Mouse (Mus musculus): ENCODE measurements around the gene Ankrd44. TPM values are rescaled to one million over a fixed set of nuclear protein-coding genes. Genes with fewer than 3 reads are reported as not detected.

Gene Ankrd44
- total RNA-seq, 2 experiments from 2014 or later: 15.9 to 16.9 TPM

DNA sequence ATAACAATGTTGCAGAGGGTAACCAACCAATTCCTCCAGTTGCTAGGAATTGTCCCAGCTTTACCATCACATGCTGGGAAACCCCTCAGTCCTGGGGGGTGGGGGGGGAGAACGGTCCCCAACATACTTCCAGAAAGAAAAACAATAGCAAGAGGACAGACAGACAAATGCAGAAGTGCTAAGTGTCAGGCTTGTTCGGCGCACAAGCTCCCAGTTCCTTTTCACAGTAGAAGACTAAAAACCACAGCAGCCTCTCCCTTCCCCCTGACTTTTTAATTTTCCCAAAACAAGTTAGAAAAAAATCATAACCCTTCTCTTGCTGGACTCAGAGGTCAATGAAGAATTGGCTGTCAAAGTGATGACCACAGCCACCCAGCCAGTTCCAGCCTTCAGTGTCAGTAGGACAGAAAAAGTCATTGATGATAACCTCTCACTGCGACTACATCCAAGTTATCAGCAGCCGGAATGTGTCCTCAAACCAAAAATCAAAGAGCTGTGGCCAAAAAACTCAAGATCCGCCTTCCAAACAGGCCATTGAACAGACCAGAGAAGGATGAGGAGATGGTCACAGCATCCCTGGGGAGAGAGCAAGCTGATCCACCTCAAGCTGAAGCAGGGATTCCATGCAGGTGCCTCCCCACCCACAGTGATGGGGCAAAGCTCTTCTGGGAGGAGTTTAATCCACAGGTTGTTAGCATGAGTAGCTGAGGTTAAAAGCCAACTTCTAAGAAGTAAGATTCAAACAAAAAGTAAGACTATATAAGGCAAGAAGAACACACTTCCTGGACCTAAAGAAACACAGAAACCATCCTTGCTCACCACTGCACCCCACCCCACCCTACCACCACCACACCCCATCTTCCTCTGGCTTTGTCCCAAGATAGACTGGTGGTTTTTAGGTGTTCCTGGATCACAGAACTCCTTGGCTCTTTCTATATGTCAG, 2.5 kb downstream of the Ankrd44 start:
- intact Hi-C loops (cut with DNase I): no loop called here

DNA sequence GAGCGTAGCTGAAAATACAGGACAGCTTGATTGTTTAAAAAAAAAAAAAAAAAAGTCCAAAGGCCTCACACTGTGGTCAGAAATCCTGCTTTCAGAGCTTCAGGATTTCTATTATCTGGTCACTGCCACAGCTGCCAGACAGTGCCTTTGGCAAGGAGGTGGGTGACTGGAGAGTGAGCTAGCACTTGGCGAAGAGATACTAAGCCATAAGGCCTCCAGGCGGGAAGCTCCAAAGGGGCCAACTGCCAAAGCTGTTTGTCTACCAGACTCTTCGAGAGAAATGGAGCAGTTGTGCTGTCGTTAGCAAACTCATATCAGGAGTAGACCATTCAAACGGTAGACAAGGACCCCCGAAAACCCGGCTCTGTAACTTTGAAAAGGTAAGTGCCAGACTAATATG, 3.5 kb downstream of the Ankrd44 start:
- DNase-seq: peak; percentile 27 to 44
- intact Hi-C loops (cut with DNase I): no loop called here

More for the DNA sequence above, 2.5 kb downstream of the Ankrd44 start:
- DNase-seq: no peak

GRCm38 (mm10) chr1:54922025-54922574, 4.1 kb downstream of the Ankrd44 start:
- no peak for DNase-seq
- intact Hi-C loops (cut with DNase I): no loop called here

DNA sequence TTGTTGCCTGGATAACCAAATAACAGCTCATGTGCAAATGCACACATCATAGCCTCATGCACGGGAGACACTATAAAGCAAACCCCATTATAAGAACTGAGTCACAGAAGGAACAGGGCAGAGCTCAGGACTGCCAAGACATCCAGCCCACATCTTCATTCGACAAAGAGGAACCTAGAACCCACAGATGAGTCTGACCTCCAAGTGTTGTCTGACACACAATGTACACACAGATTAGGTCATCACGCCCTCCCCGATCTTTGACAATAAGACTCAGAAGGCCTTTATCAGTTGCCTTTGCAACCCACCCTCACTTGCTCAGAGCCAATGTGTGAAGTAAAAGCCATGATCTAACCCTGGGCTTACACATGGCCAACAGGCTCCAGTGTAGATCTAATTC, 6.1 kb downstream of the Ankrd44 start:
- intact Hi-C loops (cut with DNase I): no loop called here
- DNase-seq: no peak

GRCm38 (mm10) chr1:54916456-54916855, 9.7 kb downstream of the Ankrd44 start:
- intact Hi-C loops (cut with DNase I): no loop called here
- no peak for DNase-seq

GRCm38 (mm10) chr1:54914387-54914786, 11.8 kb downstream of the Ankrd44 start:
- intact Hi-C loops (cut with DNase I): no loop called here
- no peak for DNase-seq

- DNase-seq: no peak
- intact Hi-C loops (cut with DNase I): no loop called here
These were observed 12.8 kb downstream of the Ankrd44 start for GRCm38 (mm10) chr1:54913379-54913873.

DNA sequence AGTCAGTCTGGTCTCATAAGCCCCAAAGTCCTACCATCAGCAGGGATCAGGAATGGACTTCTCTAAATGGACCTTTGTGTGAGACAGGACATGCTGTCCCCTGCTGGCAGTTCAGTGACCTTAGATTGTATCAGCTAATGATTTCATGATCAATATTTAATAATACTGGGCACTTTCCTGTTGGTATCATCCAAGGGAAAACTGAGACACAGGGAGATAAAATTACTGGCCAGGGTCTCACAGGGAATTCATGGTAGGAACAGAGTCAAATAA, 13.2 kb downstream of the Ankrd44 start:
- intact Hi-C loops (cut with DNase I): no loop called here
- DNase-seq: no peak

DNA sequence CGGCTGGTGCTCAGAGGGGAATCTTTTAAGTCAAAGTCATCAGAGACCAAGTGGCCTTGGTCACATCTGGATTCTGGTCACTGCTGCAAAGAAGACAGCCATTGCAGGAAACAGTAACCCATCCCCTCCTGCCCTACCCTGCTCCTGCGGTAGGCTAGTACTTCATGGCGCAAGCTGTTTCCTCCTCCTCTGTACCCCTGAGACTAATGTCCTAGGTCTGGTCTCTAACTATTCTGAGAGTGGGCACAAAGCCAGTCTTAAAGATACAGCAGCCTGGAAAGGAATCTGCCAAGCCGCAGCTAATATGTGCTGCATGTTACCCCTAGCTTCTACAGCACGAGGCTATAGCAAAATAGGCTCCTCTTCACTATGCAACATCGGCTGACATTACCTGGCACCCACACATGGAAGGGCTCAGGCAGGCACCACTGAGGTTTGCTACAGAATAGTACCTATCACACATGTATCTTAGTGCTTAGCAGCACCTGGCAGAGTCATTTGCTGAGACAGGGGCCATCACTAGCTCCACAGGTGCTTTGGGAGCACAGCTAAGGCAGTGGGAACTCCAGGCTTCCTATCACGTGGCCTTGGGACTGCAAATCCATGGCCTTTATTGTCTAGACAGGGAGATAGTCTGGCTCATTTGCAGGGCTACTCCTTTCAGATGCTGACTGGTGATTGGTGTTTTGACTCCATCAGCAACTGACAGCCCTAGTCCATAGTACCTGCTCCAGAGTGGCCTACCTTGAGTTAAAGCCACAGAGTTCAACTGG, 13.7 kb downstream of the Ankrd44 start:
- peak; percentile 34 to 57 for DNase-seq
- intact Hi-C loops (cut with DNase I): no loop called here

- intact Hi-C loops (cut with DNase I): no loop called here
- DNase-seq: no peak
These were observed 15.0 kb downstream of the Ankrd44 start for GRCm38 (mm10) chr1:54911256-54911610.

GRCm38 (mm10) chr1:54910489-54911255, 15.5 kb downstream of the Ankrd44 start:
- no peak for DNase-seq
- intact Hi-C loops (cut with DNase I): no loop called here

DNA sequence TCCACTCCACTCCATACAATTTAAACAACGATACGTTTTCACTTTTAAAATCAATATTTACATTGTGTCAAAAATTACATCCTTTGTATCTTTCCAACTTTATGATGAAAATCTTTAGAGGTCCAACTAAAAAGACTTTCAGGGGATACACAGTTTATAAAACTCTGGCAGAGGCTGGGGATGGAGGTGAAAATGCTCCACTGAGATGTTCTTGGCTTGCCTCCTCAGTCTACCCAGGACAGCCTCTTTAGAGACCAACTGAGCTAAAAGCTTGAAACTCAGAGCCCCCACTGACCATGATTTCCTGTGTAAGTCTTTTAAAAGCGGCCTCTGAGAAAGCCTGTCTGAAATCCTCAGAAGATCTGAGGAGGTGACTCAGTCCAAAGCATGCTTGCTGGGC, 17.4 kb downstream of the Ankrd44 start:
- no peak for DNase-seq
- intact Hi-C loops (cut with DNase I): no loop called here

DNA sequence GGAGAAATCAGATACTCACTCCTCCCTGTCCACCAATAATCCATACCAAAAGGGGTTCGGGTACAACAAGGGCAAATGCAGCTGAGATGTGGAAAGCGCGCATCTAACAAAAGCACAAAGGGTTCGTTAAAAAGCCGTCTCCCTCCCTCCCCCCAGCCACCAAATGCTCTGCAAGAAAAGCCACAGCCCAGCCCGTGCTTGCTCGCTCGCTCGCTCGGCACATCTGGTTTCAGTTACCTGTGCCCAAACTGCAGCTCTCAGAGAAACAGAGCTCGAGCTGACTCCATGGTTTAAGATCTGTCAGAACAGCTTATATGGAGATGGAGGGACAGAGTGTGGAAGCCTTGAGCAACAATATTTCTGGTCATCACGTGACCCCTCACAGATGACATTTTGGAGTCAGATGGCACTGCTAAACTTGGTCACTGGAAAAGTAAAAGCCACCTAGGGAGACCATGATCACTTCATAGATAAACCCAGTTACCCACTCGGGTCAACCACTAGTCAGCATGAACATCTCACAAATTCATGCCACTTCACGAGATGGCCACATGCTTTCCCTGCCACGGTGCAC, 19.0 kb downstream of the Ankrd44 start:
- no peak for DNase-seq
- intact Hi-C loops (cut with DNase I): loop anchor here (2.0 kb wide), 1 partner anchor 30 kb away; no protein-coding TSS in a partner anchor

DNA sequence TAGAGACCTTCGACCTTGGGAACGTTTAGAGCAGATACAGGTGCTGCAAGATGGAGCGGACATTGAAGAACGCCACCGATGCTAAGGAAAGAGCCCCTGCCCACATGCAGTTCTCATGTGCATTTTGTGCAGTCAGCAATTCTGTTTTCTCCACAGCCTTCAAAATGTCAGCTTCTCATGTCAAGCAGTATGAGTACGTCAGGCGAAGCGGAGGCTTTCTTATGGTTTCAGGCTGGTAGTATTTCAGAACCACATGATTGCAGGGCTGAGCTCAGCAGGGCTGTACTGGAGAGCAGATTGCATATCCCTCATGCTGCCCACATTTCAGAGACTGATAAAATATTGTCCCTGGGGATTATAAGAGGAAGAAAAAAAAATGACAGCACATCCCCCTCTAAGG, 19.9 kb downstream of the Ankrd44 start:
- intact Hi-C loops (cut with DNase I): loop anchor here (2.0 kb wide), 1 partner anchor 30 kb away; no protein-coding TSS in a partner anchor
- DNase-seq: no peak

DNA sequence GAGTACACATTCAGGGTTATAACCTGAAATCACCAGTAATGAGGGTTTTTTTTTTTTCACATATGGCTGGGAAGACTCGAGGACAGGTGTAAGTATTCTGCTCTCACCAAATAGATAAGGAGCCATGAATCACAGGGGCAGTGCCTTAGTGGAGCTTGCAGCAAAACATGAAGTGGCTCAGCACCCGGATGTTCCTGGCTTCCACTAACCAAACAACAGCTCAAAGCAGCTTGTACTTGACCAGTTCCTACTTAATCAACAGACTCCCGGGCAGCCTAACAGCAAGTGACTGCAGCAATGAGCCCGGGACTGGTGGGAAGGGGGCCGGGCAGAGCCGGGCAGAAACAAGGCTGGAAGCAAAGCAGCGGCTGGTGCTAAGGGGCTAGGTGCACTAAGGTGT, 20.6 kb downstream of the Ankrd44 start:
- intact Hi-C loops (cut with DNase I): loop anchor here (2.0 kb wide), 1 partner anchor 29 kb away; no protein-coding TSS in a partner anchor

DNA sequence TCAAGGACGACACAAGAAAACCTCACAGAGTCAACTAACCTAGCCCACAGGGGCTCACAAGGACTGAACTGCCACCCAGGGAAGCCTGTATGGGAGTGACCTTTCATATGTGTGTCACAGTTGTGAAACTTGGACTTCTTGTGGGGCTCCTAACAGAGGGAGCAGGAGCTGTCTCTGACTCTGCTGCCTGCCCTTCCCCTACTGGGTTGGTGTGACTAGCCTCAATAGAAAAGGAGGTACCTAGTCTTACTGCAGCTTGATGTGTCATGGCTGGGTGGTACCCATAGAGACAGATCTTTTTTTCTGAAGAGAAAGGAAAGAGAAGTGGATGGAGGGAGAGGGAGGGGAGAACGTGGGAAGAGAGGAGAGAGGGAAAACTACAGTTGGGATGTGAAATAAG, 22.0 kb downstream of the Ankrd44 start:
- DNase-seq: no peak
- intact Hi-C loops (cut with DNase I): no loop called here

More for the DNA sequence above, 20.6 kb downstream of the Ankrd44 start:
- no peak for DNase-seq

DNA sequence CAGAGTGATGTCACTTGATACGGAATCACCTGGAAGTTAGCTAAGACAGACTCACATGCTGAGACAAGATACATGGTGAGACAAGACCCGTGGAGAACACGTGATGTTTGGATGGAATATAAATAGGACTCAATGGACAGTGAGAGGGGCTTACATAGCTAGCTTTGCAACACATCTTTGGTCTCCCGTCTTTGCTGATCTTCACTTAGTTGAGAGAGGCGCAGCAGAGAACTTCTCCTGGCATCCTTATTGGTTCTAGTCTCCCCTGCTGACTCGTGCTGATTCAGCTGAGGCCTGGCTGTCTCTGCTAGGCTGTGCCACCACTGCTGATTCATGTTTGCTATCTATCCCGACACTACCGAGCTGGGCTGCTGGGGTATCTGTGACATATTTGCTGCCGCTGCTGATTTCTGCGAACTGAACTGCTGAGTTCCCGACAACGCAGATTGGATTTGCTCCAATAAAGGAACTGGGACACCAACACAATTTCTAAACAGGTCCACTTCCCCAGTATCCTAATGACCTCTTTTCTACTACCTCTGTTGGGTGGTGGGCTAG, 23.4 kb downstream of the Ankrd44 start:
- no peak for DNase-seq
- intact Hi-C loops (cut with DNase I): no loop called here

- intact Hi-C loops (cut with DNase I): no loop called here
- DNase-seq: no peak
These were observed 25.1 kb downstream of the Ankrd44 start for GRCm38 (mm10) chr1:54901084-54901483.

GRCm38 (mm10) chr1:54899247-54899646, 26.9 kb downstream of the Ankrd44 start:
- intact Hi-C loops (cut with DNase I): no loop called here
- no peak for DNase-seq

- intact Hi-C loops (cut with DNase I): no loop called here
These were observed 27.5 kb downstream of the Ankrd44 start for GRCm38 (mm10) chr1:54898656-54899084.

More at GRCm38 (mm10) chr1:54898656-54899084, 27.5 kb downstream of the Ankrd44 start:
- no peak for DNase-seq

All from heart, postnatal 14 days (tissue).